Mouse (Mus musculus): ENCODE measurements around the gene Col1a2. TPM values are rescaled to one million over a fixed set of nuclear protein-coding genes. Genes with fewer than 3 reads are reported as not detected.

Gene Col1a2
- total RNA-seq, 4 experiments from 2014 or later, result 37.7 to 60.4 (median 58.0) TPM

GRCm38 (mm10) chr6:4521031-4521430 lies 16.4 kb downstream of the Col1a2 start:
- no peak for DNase-seq (ENCODE audit: low spot score)

- no peak for DNase-seq (ENCODE audit: low spot score)
These were observed 23.8 kb downstream of the Col1a2 start for GRCm38 (mm10) chr6:4528439-4528838.

GRCm38 (mm10) chr6:4530986-4531385 lies 26.4 kb downstream of the Col1a2 start:
- no peak for DNase-seq (ENCODE audit: low spot score)

GRCm38 (mm10) chr6:4532898-4533297 lies 28.3 kb downstream of the Col1a2 start:
- DNase-seq (ENCODE audit: low spot score), result no peak

- DNase-seq (ENCODE audit: low spot score), result no peak
These were observed 30.0 kb downstream of the Col1a2 start for GRCm38 (mm10) chr6:4534462-4535079.

- no peak for DNase-seq (ENCODE audit: low spot score)
These were observed 37.5 kb downstream of the Col1a2 start for GRCm38 (mm10) chr6:4541926-4542715.

GRCm38 (mm10) chr6:4544554-4544953 lies 39.9 kb downstream of the Col1a2 start:
- DNase-seq (ENCODE audit: low spot score), result peak; percentile 19

GRCm38 (mm10) chr6:4545727-4546126 lies 41.1 kb downstream of the Col1a2 start:
- peak; percentile 47 for DNase-seq (ENCODE audit: low spot score)

GRCm38 (mm10) chr6:4548894-4549293 lies 44.3 kb downstream of the Col1a2 start:
- no peak for DNase-seq (ENCODE audit: low spot score)

GRCm38 (mm10) chr6:4549846-4550548 lies 45.4 kb downstream of the Col1a2 start:
- no peak for DNase-seq (ENCODE audit: low spot score)

GRCm38 (mm10) chr6:4550549-4550915 lies 45.9 kb downstream of the Col1a2 start:
- no peak for DNase-seq (ENCODE audit: low spot score)

GRCm38 (mm10) chr6:4555366-4555765 lies 50.8 kb downstream of the Col1a2 start:
- no peak for DNase-seq (ENCODE audit: low spot score)

- DNase-seq (ENCODE audit: low spot score), result no peak
These were observed 52.5 kb downstream of the Col1a2 start for GRCm38 (mm10) chr6:4557086-4557485.

- DNase-seq (ENCODE audit: low spot score), result peak; percentile 6
These were observed 53.1 kb downstream of the Col1a2 start for GRCm38 (mm10) chr6:4557678-4558077.

- DNase-seq (ENCODE audit: low spot score), result no peak
These were observed 56.5 kb downstream of the Col1a2 start for GRCm38 (mm10) chr6:4561156-4561555.

- no peak for DNase-seq (ENCODE audit: low spot score)
These were observed 57.0 kb downstream of the Col1a2 start for GRCm38 (mm10) chr6:4561621-4562020.

- DNase-seq (ENCODE audit: low spot score), result no peak
These were observed 57.8 kb downstream of the Col1a2 start for GRCm38 (mm10) chr6:4562401-4562800.

GRCm38 (mm10) chr6:4563477-4563876 lies 58.9 kb downstream of the Col1a2 start:
- DNase-seq (ENCODE audit: low spot score), result no peak

GRCm38 (mm10) chr6:4570412-4570811 lies 65.8 kb downstream of the Col1a2 start:
- DNase-seq (ENCODE audit: low spot score), result no peak

- DNase-seq (ENCODE audit: low spot score), result no peak
These were observed 73.1 kb downstream of the Col1a2 start for GRCm38 (mm10) chr6:4577756-4578155.

GRCm38 (mm10) chr6:4578343-4578742 lies 73.7 kb downstream of the Col1a2 start:
- no peak for DNase-seq (ENCODE audit: low spot score)

- no peak for DNase-seq (ENCODE audit: low spot score)
These were observed 75.0 kb downstream of the Col1a2 start for GRCm38 (mm10) chr6:4579620-4580019.

- DNase-seq (ENCODE audit: low spot score), result no peak
These were observed 78.9 kb downstream of the Col1a2 start for GRCm38 (mm10) chr6:4583485-4583884.
